Mouse (Mus musculus): ENCODE measurements around the gene Lime1.

GRCm38 (mm10) chr2:181391541-181391940 is 11.7 kb downstream of the Lime1 start:
- TF ChIP-seq POLR2A (IDR thresholded peaks at IDR 0.05; ENCODE audit: low read depth, low read length): no peak
- no peak for TF ChIP-seq CTCF (IDR thresholded peaks at IDR 0.05; ENCODE audit: extremely low read depth, insufficient read length, insufficient replicate concordance, low read depth, low read length)

Measured in small intestine, adult 2 months (tissue).